ENCODE assay signal across 27 mouse cellular contexts in the genomic region with DNA sequence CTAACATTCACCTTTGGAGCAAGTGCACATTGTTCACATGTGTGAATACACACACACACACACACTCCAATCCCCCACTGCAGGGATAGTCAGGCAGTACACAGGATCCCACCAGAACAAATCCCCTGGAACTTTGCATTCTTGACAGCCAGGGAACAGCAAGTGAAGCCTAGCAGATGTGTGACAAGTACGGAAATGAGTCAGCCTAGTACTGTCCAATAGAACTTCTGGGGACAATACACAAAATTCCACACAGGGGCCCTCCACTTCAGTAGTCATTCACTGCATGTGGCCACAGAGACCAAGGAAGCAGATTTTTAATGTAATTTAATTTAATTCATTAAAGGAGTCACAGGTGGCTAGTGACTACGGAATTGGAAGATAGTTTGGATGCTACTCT.
DNase-seq lines count a peak whose midpoint lies in the region; ATAC-seq and TF ChIP-seq lines count a peak whose summit lies in the region.
"Had no signal": no experiment of that assay in that cellular context is flagged by ENCODE, and none has a peak within 500 bp of the region (broad histone marks: within the 10 kb centered on the region; RNA-seq: fewer than 3 reads in every experiment).

No protein-coding gene starts in this region.

- H3K4me3 ChIP-seq in heart, embryonic 10.5 days, result no peak overlapping the region
- H3K4me3 ChIP-seq in lung, postnatal 0 days (ENCODE audit: low read depth, low read length), result no peak overlapping the region
- H3K4me3 ChIP-seq in macrophage (ENCODE audit: inconsistent target), result no peak overlapping the region
- H3K4me3 ChIP-seq in midbrain, embryonic 13.5 days (replicated peaks), result no peak overlapping the region
- H3K4me3 ChIP-seq: embryonic facial prominence, embryonic 10.5 days; erythroblast, embryonic 14.5 days; forebrain, embryonic 10.5 days; gastrocnemius, adult 2 months; heart, adult 2 months; heart, embryonic 15.5 days; hindbrain, embryonic 12.5 days had no signal

- H3K79me2 ChIP-seq in macrophage (ENCODE audit: inconsistent target), result no peaks in the 10 kb centered on the region

- H3K27me3 ChIP-seq in heart, embryonic 10.5 days (ENCODE audit: insufficient read depth, poor library complexity, severe bottlenecking), result no peaks in the 10 kb centered on the region
- no peaks in the 10 kb centered on the region for H3K27me3 ChIP-seq in lung, postnatal 0 days (replicated peaks; ENCODE audit: insufficient read depth, low read length)
- no peaks in the 10 kb centered on the region for H3K27me3 ChIP-seq in midbrain, embryonic 13.5 days
- H3K27me3 ChIP-seq: heart, embryonic 15.5 days; hindbrain, embryonic 12.5 days had no signal

- H3K4me2 ChIP-seq in lung, postnatal 0 days (replicated peaks; ENCODE audit: low read depth, low read length), result no peak overlapping the region
- no peak overlapping the region for H3K4me2 ChIP-seq in midbrain, embryonic 13.5 days (replicated peaks)
- H3K4me2 ChIP-seq: heart, embryonic 15.5 days; hindbrain, embryonic 12.5 days had no signal

- peaks cover 3% of the 10 kb centered on the region; the same call in 1 of the 2 replicates for H3K4me1 ChIP-seq in heart, embryonic 10.5 days
- H3K4me1 ChIP-seq in lung, postnatal 0 days (ENCODE audit: insufficient read depth, low read depth, low read length), result peaks cover 5% of the 10 kb centered on the region; the same call in 1 of the 2 replicates
- no peaks in the 10 kb centered on the region for H3K4me1 ChIP-seq in midbrain, embryonic 13.5 days (replicated peaks)
- H3K4me1 ChIP-seq: embryonic facial prominence, embryonic 10.5 days; forebrain, embryonic 10.5 days; heart, embryonic 15.5 days; hindbrain, embryonic 12.5 days had no signal

- peak; percentile 30; the same call in 1 of the 2 replicates for ATAC-seq in lung, postnatal 0 days
- no peak for ATAC-seq in midbrain, embryonic 13.5 days
- ATAC-seq: activated CD4-positive, CD25-positive, alpha-beta regulatory T cell, adult 4 months; CD4-positive, CD25-positive, alpha-beta regulatory T cell, adult 4 months; forebrain, embryonic 14.5 days; hindbrain, embryonic 16.5 days; inflammation-experienced regulatory T-cells, adult 6 months had no signal

- no peak overlapping the region for H3K27ac ChIP-seq in heart, embryonic 10.5 days
- H3K27ac ChIP-seq in lung, postnatal 0 days (ENCODE audit: low read length), result no peak overlapping the region
- peak overlapping the region; percentile 22 for H3K27ac ChIP-seq in macrophage
- no peak overlapping the region for H3K27ac ChIP-seq in midbrain, embryonic 13.5 days
- H3K27ac ChIP-seq: embryonic facial prominence, embryonic 10.5 days; forebrain, embryonic 10.5 days; gastrocnemius, adult 2 months; heart, adult 2 months; heart, embryonic 15.5 days; hindbrain, embryonic 12.5 days had no signal

- WGBS in heart, embryonic 10.5 days, result 75% methylated on average over 2 of the region's 2 CpGs
- WGBS in lung, postnatal 0 days, result 89% methylated on average over 2 of the region's 2 CpGs
- WGBS in macrophage (ENCODE audit: missing documents), result 85% methylated on average over 2 of the region's 2 CpGs
- WGBS in midbrain, embryonic 13.5 days, result 86% methylated on average over 2 of the region's 2 CpGs

- DNase-seq in heart, adult 9 months (ENCODE audit: low spot score in 2 of 2), result peak; percentile 11 to 36
- no peak for DNase-seq in heart, embryonic 10.5 days (ENCODE audit: low spot score)
- no peak for DNase-seq in lung, postnatal 0 days (ENCODE audit: low spot score)
- no peak for DNase-seq in lung, postnatal 14 days
- DNase-seq in Muller cell, postnatal 12 days (ENCODE audit: inconsistent ontology term), result peak; percentile 52
- DNase-seq in gastrocnemius, postnatal 36 days, result no peak
- DNase-seq: adrenal gland, postnatal 25 days; B cell, adult 2 months; cerebellum, adult 2 months; cerebellum, postnatal 10 days; gastrocnemius, adult 2 months; heart, adult 2 months; heart, postnatal 36 days; kidney, adult 18-20 months had no signal

- H3K9ac ChIP-seq in lung, postnatal 0 days (replicated peaks; ENCODE audit: low read depth), result no peak overlapping the region
- no peak overlapping the region for H3K9ac ChIP-seq in midbrain, embryonic 13.5 days (replicated peaks)
- H3K9ac ChIP-seq: heart, embryonic 15.5 days; hindbrain, embryonic 12.5 days had no signal

- no peak for TF ChIP-seq EP300 in lung, postnatal 0 days (IDR thresholded peaks at IDR 0.05)

- TF ChIP-seq CTCF in lung, postnatal 0 days (IDR thresholded peaks at IDR 0.05), result no peak

- no peaks in the 10 kb centered on the region for H3K36me3 ChIP-seq in heart, embryonic 10.5 days
- no peaks in the 10 kb centered on the region for H3K36me3 ChIP-seq in lung, postnatal 0 days (ENCODE audit: insufficient read depth, low read length)
- no peaks in the 10 kb centered on the region for H3K36me3 ChIP-seq in macrophage (ENCODE audit: inconsistent target)
- H3K36me3 ChIP-seq in midbrain, embryonic 13.5 days, result no peaks in the 10 kb centered on the region
- H3K36me3 ChIP-seq: embryonic facial prominence, embryonic 10.5 days; forebrain, embryonic 10.5 days; G1E; heart, embryonic 15.5 days; hindbrain, embryonic 12.5 days had no signal

- H3K9me3 ChIP-seq in heart, embryonic 10.5 days, result no peaks in the 10 kb centered on the region
- no peaks in the 10 kb centered on the region for H3K9me3 ChIP-seq in lung, postnatal 0 days (ENCODE audit: low read length)
- H3K9me3 ChIP-seq in midbrain, embryonic 13.5 days, result no peaks in the 10 kb centered on the region
- H3K9me3 ChIP-seq: embryonic facial prominence, embryonic 10.5 days; forebrain, embryonic 10.5 days; heart, embryonic 15.5 days; hindbrain, embryonic 12.5 days had no signal

- intact Hi-C loops in gastrocnemius, postnatal 36 days (cut with DNase I), result no loop called here

Comparison
In these comparisons a context has a peak if more than half of its experiments do, and no peak if none do; other contexts are left out.
1. DNase-seq: peak in heart, adult 9 months (2 of 2) and Muller cell, postnatal 12 days (single experiment); none in heart, embryonic 10.5 days (single experiment), lung, postnatal 0 days (single experiment), lung, postnatal 14 days (single experiment) and gastrocnemius, postnatal 36 days (0 of 2).